In the genomic region with DNA sequence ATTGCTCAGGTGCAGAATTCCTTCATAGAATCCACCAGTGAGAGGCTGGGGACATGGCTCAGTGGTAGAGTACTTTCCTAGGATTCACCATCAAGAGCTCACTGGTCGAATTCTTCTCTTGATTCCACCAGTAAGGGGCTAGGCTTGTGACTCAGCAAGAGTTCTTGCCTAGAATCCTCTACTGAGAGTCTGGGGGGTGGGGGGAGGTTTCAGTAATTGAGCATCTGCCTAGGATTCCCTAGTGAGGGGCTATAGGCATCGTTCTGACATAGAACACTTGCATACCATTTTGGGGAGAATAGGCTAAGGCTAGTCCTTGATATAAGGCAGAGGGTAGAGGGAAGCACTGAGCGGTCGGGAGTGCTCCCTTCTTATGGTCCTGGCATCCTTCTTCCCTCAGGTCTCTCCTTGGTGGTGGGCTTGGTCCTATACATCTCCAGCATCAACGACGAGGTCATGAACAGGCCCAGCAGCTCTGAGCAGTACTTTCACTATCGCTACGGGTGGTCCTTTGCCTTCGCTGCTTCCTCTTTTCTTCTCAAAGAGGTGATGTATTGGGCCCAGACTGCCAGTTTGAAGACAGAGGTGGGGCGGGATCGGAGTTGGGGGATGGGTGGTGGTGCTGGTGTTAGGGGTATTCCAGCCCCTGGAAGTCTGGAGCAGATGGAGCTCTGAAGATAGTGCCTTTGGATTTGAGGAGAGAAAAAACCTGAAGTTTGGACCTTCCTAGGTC, we compare ENCODE assay signal across 28 mouse cellular contexts. TPM values are rescaled to one million over a fixed set of nuclear protein-coding genes. Genes with fewer than 3 reads are reported as not detected.
DNase-seq lines count a peak whose midpoint lies in the region; TF ChIP-seq lines count a peak whose summit lies in the region.
"Had no signal": no experiment of that assay in that cellular context is flagged by ENCODE, and none has a peak within 500 bp of the region (broad histone marks: within the 10 kb centered on the region; RNA-seq: fewer than 3 reads in every experiment).

No protein-coding gene starts in this region.

- TF ChIP-seq CTCF in E14TG2a.4 (conservative IDR thresholded peaks at IDR 0.05; ENCODE audit: low read length): no peak

- peak overlapping the region; percentile 81 for H3K4me3 ChIP-seq in E14TG2a.4 (replicated peaks; ENCODE audit: low read length)
- peak overlapping the region; percentile 79 for H3K4me3 ChIP-seq in megakaryocyte, embryonic 14.5 days (replicated peaks)
- H3K4me3 ChIP-seq: heart, adult 2 months; hindbrain, embryonic 15.5 days; midbrain, embryonic 12.5 days; neural tube, embryonic 12.5 days; stomach, embryonic 15.5 days had no signal

- DNase-seq in B cell, adult 2 months: peak; percentile 40 to 43
- peak; percentile 87 for DNase-seq in R1 (ENCODE audit: low read depth, low spot score)
- DNase-seq in gastrocnemius, postnatal 4 days (ENCODE audit: low spot score in 2 of 2): no peak
- DNase-seq in thymus, postnatal 4 days: no peak
- DNase-seq in kidney, postnatal 14 days: no peak
- DNase-seq: cerebellum, adult 9-10 months; gastrocnemius, postnatal 14 days; heart, adult 2 months; kidney, adult 8-10 months; layer of hippocampus, adult 9-11 months; liver; lung, postnatal 4 days; retina, postnatal 1 day; thymus, adult 18-20 months had no signal

- no peaks in the 10 kb centered on the region for H3K27me3 ChIP-seq in E14TG2a.4 (ENCODE audit: insufficient read depth, low read length)
- peaks cover 39% of the 10 kb centered on the region for H3K27me3 ChIP-seq in megakaryocyte, embryonic 14.5 days (replicated peaks)

- H3K9me3 ChIP-seq in E14TG2a.4 (ENCODE audit: low read length): no peaks in the 10 kb centered on the region
- H3K9me3 ChIP-seq in megakaryocyte, embryonic 14.5 days: no peaks in the 10 kb centered on the region
- H3K9me3 ChIP-seq: embryonic facial prominence, embryonic 15.5 days; heart, embryonic 13.5 days; hindbrain, embryonic 15.5 days; midbrain, embryonic 12.5 days; neural tube, embryonic 12.5 days; stomach, embryonic 15.5 days had no signal

- H3K4me1 ChIP-seq in E14TG2a.4 (replicated peaks; ENCODE audit: low read depth, low read length): peaks cover 59% of the 10 kb centered on the region
- peaks cover 24% of the 10 kb centered on the region; the same call in 1 of the 2 replicates for H3K4me1 ChIP-seq in megakaryocyte, embryonic 14.5 days

- peaks cover 5% of the 10 kb centered on the region; the same call in 1 of the 2 replicates for H3K36me3 ChIP-seq in E14TG2a.4 (ENCODE audit: insufficient read depth, low read length)
- no peaks in the 10 kb centered on the region for H3K36me3 ChIP-seq in megakaryocyte, embryonic 14.5 days (replicated peaks; ENCODE audit: low read length)
- H3K36me3 ChIP-seq: heart, embryonic 13.5 days; stomach, embryonic 15.5 days had no signal

RNA-seq across cellular contexts. Expression of a gene that starts 24.8 kb away (rescaled TPM):
- not detected in 2 replicates for polyA plus RNA-seq in megakaryocyte, embryonic 14.5 days (2012; ENCODE audit: insufficient read depth, low replicate concordance)
- total RNA-seq in gastrocnemius, postnatal 4 days (2021): not detected
- total RNA-seq: gastrocnemius, postnatal 14 days; heart, adult 2 months; heart, postnatal 25 days had no signal
- polyA plus RNA-seq: heart, adult 2 months; liver, embryonic 16.5 days had no signal

RNA-seq across cellular contexts. Expression of a gene that starts 33.0 kb away (rescaled TPM):
- not detected in 2 replicates for polyA plus RNA-seq in megakaryocyte, embryonic 14.5 days (2012; ENCODE audit: insufficient read depth, low replicate concordance)
- 10 to 100 TPM; 18.9 to 20.5 TPM for total RNA-seq in gastrocnemius, postnatal 4 days (2021)
- polyA plus RNA-seq: liver, embryonic 16.5 days had no signal

RNA-seq across cellular contexts. Expression of a gene that starts 58.3 kb away (rescaled TPM):
- polyA plus RNA-seq in megakaryocyte, embryonic 14.5 days (2012; ENCODE audit: insufficient read depth, low replicate concordance): not detected in 2 replicates
- total RNA-seq in gastrocnemius, postnatal 4 days (2021): 10 to 100 TPM; 76.0 to 76.4 TPM
- total RNA-seq: adrenal gland, adult 18-20 months; adrenal gland, postnatal 36 days had no signal
- polyA plus RNA-seq: hindbrain, embryonic 15.5 days; intestine, embryonic 14.5 days; urinary bladder, adult 2 months had no signal

Comparison
In these comparisons a context has a peak if more than half of its experiments do, and no peak if none do; other contexts are left out.
1. DNase-seq: peak in B cell, adult 2 months (2 of 2) and R1 (single experiment); none in gastrocnemius, postnatal 4 days (0 of 2), thymus, postnatal 4 days (single experiment) and kidney, postnatal 14 days (single experiment).